Mouse (Mus musculus): Measurements from ENCODE around the gene Lsamp. TPM values are rescaled to one million over a fixed set of nuclear protein-coding genes. Genes with fewer than 3 reads are reported as not detected.

The Lsamp gene
- total RNA-seq, 4 experiments from 2014 or later: 9.0 to 20.8 (median 14.2) TPM

GRCm38 (mm10) chr16:41787146-41787545, 1803.0 kb downstream of the Lsamp start:
- no peak for DNase-seq

GRCm38 (mm10) chr16:41790016-41790415, 1805.9 kb downstream of the Lsamp start:
- DNase-seq: no peak

- DNase-seq: no peak
These were observed 1836.2 kb downstream of the Lsamp start for GRCm38 (mm10) chr16:41820369-41820768.

GRCm38 (mm10) chr16:41826899-41827604, 1842.9 kb downstream of the Lsamp start:
- no peak for DNase-seq

GRCm38 (mm10) chr16:41827605-41827948, 1843.4 kb downstream of the Lsamp start:
- DNase-seq: no peak

- no peak for DNase-seq
These were observed 1850.5 kb downstream of the Lsamp start for GRCm38 (mm10) chr16:41834637-41835036.

GRCm38 (mm10) chr16:41835745-41836144, 1851.6 kb downstream of the Lsamp start:
- DNase-seq: no peak

GRCm38 (mm10) chr16:41839751-41840404, 1855.7 kb downstream of the Lsamp start:
- DNase-seq: no peak

- DNase-seq: no peak
These were observed 1862.7 kb downstream of the Lsamp start for GRCm38 (mm10) chr16:41846903-41847302.

GRCm38 (mm10) chr16:41871917-41872593, 1887.9 kb downstream of the Lsamp start:
- no peak for DNase-seq

GRCm38 (mm10) chr16:41888546-41889165, 1904.5 kb downstream of the Lsamp start:
- DNase-seq: no peak

- DNase-seq: no peak
These were observed 1916.6 kb downstream of the Lsamp start for GRCm38 (mm10) chr16:41900783-41901182.

- DNase-seq: no peak
These were observed 1919.5 kb downstream of the Lsamp start for GRCm38 (mm10) chr16:41903654-41904053.

GRCm38 (mm10) chr16:41912584-41913193, 1928.5 kb downstream of the Lsamp start:
- no peak for DNase-seq

GRCm38 (mm10) chr16:41913346-41913745, 1929.2 kb downstream of the Lsamp start:
- DNase-seq: no peak

- DNase-seq: no peak
These were observed 1932.2 kb downstream of the Lsamp start for GRCm38 (mm10) chr16:41916342-41916741.

- no peak for DNase-seq
These were observed 1933.1 kb downstream of the Lsamp start for GRCm38 (mm10) chr16:41917057-41917821.

GRCm38 (mm10) chr16:41929546-41929945, 1945.4 kb downstream of the Lsamp start:
- DNase-seq: no peak

GRCm38 (mm10) chr16:41935701-41936100, 1951.5 kb downstream of the Lsamp start:
- no peak for DNase-seq

- DNase-seq: no peak
These were observed 1952.9 kb downstream of the Lsamp start for GRCm38 (mm10) chr16:41936908-41937595.

- no peak for DNase-seq
These were observed 1953.4 kb downstream of the Lsamp start for GRCm38 (mm10) chr16:41937596-41937990.
